Mouse (Mus musculus): Measurements from ENCODE around the gene Gapdhs. TPM values are rescaled to one million over a fixed set of nuclear protein-coding genes. Genes with fewer than 3 reads are reported as not detected.

The Gapdhs gene
- polyA plus RNA-seq, 1 experiment = not detected

DNA sequence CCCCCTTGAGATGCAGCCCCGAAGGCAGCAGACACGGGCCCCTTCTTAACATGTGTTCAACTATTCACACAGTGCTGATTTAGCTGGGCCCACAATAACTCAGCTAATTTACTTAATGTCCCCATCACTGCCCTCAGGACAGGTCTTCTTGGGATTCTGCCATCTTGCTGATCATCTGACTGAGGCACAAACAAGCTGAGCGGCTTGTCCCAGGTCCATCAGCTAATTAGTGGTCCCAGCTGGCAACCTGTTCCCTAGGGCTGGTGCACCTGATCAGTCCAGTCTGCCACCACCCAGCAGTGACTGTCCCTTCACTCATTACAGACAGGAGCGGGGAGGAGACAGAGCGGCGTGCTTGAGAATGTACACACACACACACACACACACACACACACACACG, 22.2 kb downstream of the Gapdhs start:
- no peaks in the 10 kb centered on the region for H3K36me3 ChIP-seq (ENCODE audit: control insufficient read depth, insufficient read depth)
- TF ChIP-seq MAX (IDR thresholded peaks at IDR 0.05) = no peak
- no peak for TF ChIP-seq CTCF (IDR thresholded peaks at IDR 0.05; ENCODE audit: control insufficient read depth, insufficient read depth, insufficient read length)
- TF ChIP-seq FOSL1 (IDR thresholded peaks at IDR 0.05; ENCODE audit: insufficient read depth, low read length, poor library complexity, severe bottlenecking) = no peak
- no peak for TF ChIP-seq USF1 (IDR thresholded peaks at IDR 0.05; ENCODE audit: low read depth)
- no peak for TF ChIP-seq MYOD1 (IDR thresholded peaks at IDR 0.05; ENCODE audit: control insufficient read depth, insufficient read length, low read depth)
- no peak for TF ChIP-seq CEBPB (IDR thresholded peaks at IDR 0.05; ENCODE audit: low read depth)
- TF ChIP-seq MYOG (IDR thresholded peaks at IDR 0.05; ENCODE audit: control insufficient read depth, extremely low read depth, insufficient read length) = no peak
- H3ac ChIP-seq (ENCODE audit: control insufficient read depth, insufficient read length, low read depth) = no peak overlapping the region
- H3K79me3 ChIP-seq (ENCODE audit: low read depth) = no peaks in the 10 kb centered on the region
- no peak overlapping the region for H3K4me3 ChIP-seq (ENCODE audit: insufficient read depth, poor library complexity, severe bottlenecking)
- H3K79me2 ChIP-seq (ENCODE audit: control insufficient read depth, insufficient read depth) = no peaks in the 10 kb centered on the region
- H3K27me3 ChIP-seq (ENCODE audit: control insufficient read depth, insufficient read depth, insufficient read length) = peaks cover 49% of the 10 kb centered on the region

DNA sequence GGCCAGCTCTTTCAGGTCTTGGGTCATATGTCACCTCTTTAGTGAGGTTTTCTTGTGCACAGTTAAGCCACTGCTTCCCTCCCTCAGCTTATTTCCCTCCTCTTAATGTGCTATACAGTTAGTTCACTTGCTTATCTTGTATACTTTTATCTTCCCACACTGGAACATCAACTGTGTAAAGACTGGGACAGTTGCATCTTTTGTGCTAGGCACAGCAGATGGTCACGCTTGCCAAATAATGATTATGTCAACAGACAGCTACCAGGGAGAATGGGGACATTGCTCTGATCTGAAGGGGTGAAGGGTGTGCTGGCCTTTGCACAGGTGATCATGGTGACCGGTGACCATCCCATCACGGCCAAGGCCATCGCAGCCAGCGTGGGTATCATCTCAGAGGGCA, 23.8 kb downstream of the Gapdhs start:
- no peak overlapping the region for H3ac ChIP-seq (ENCODE audit: control insufficient read depth, insufficient read length, low read depth)
- H3K79me2 ChIP-seq (ENCODE audit: control insufficient read depth, insufficient read depth) = no peaks in the 10 kb centered on the region
- no peaks in the 10 kb centered on the region for H3K36me3 ChIP-seq (ENCODE audit: control insufficient read depth, insufficient read depth)
- TF ChIP-seq USF1 (IDR thresholded peaks at IDR 0.05; ENCODE audit: low read depth) (no peak), CEBPB (IDR thresholded peaks at IDR 0.05; ENCODE audit: low read depth) (no peak), MYOG (IDR thresholded peaks at IDR 0.05; ENCODE audit: control insufficient read depth, extremely low read depth, insufficient read length) (no peak), MYOD1 (IDR thresholded peaks at IDR 0.05; ENCODE audit: control insufficient read depth, insufficient read length, low read depth) (no peak), MAX (IDR thresholded peaks at IDR 0.05) (no peak), FOSL1 (IDR thresholded peaks at IDR 0.05; ENCODE audit: insufficient read depth, low read length, poor library complexity, severe bottlenecking) (no peak), CTCF (IDR thresholded peaks at IDR 0.05; ENCODE audit: control insufficient read depth, insufficient read depth, insufficient read length) (no peak)
- H3K27me3 ChIP-seq (ENCODE audit: control insufficient read depth, insufficient read depth, insufficient read length) = peaks cover 62% of the 10 kb centered on the region
- H3K79me3 ChIP-seq (ENCODE audit: low read depth) = no peaks in the 10 kb centered on the region
- H3K4me3 ChIP-seq (ENCODE audit: insufficient read depth, poor library complexity, severe bottlenecking) = no peak overlapping the region

GRCm38 (mm10) chr7:30717716-30718046, 25.8 kb downstream of the Gapdhs start:
- Histone ChIP-seq H3ac (ENCODE audit: control insufficient read depth, insufficient read length, low read depth) (no peak overlapping the region), H3K79me2 (ENCODE audit: control insufficient read depth, insufficient read depth) (no peaks in the 10 kb centered on the region), H3K4me3 (ENCODE audit: insufficient read depth, poor library complexity, severe bottlenecking) (no peak overlapping the region), H3K79me3 (ENCODE audit: low read depth) (no peaks in the 10 kb centered on the region), H3K36me3 (ENCODE audit: control insufficient read depth, insufficient read depth) (no peaks in the 10 kb centered on the region), H3K27me3 (ENCODE audit: control insufficient read depth, insufficient read depth, insufficient read length) (peaks cover 76% of the 10 kb centered on the region)
- TF ChIP-seq MYOG (IDR thresholded peaks at IDR 0.05; ENCODE audit: control insufficient read depth, extremely low read depth, insufficient read length) (no peak), USF1 (IDR thresholded peaks at IDR 0.05; ENCODE audit: low read depth) (no peak), MYOD1 (IDR thresholded peaks at IDR 0.05; ENCODE audit: control insufficient read depth, insufficient read length, low read depth) (no peak), MAX (IDR thresholded peaks at IDR 0.05) (no peak), CTCF (IDR thresholded peaks at IDR 0.05; ENCODE audit: control insufficient read depth, insufficient read depth, insufficient read length) (no peak), CEBPB (IDR thresholded peaks at IDR 0.05; ENCODE audit: low read depth) (no peak), FOSL1 (IDR thresholded peaks at IDR 0.05; ENCODE audit: insufficient read depth, low read length, poor library complexity, severe bottlenecking) (no peak)

- no peaks in the 10 kb centered on the region for H3K79me2 ChIP-seq (ENCODE audit: control insufficient read depth, insufficient read depth)
- no peak overlapping the region for H3ac ChIP-seq (ENCODE audit: control insufficient read depth, insufficient read length, low read depth)
- H3K79me3 ChIP-seq (ENCODE audit: low read depth) = no peaks in the 10 kb centered on the region
- TF ChIP-seq FOSL1 (IDR thresholded peaks at IDR 0.05; ENCODE audit: insufficient read depth, low read length, poor library complexity, severe bottlenecking) (no peak), CTCF (IDR thresholded peaks at IDR 0.05; ENCODE audit: control insufficient read depth, insufficient read depth, insufficient read length) (no peak)
- H3K36me3 ChIP-seq (ENCODE audit: control insufficient read depth, insufficient read depth) = no peaks in the 10 kb centered on the region
- H3K27me3 ChIP-seq (ENCODE audit: control insufficient read depth, insufficient read depth, insufficient read length) = peaks cover 72% of the 10 kb centered on the region
- no peak overlapping the region for H3K4me3 ChIP-seq (ENCODE audit: insufficient read depth, poor library complexity, severe bottlenecking)
These were observed 26.3 kb downstream of the Gapdhs start for GRCm38 (mm10) chr7:30717006-30717715.

DNA sequence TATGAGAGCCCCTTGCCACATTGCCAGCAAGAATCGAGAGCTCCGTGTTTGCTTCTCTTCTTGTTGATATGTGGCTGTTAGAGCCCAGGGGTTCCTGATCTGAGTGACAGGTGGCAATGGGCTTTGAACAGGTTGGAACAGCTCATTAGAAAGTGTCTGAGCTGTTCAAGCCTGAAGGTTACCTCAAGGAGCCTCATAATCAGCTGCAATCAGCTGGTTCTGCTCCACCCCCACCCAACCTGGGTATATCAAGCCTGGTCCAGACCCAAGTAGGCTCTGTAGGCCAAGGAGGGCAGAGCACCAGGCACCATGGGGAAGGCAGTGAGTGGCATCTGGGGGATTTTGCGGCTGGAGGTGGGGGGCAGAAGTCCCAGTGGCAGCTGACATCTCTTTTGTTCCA, 31.5 kb downstream of the Gapdhs start, which contains the start of gene Atp4a:
Gene Atp4a, plus strand, starts transcription at position 268 of the 400 bp plus-strand sequence.
- H3ac ChIP-seq (ENCODE audit: control insufficient read depth, insufficient read length, low read depth) = no peak within 1 kb of the TSS
- H3K27me3 ChIP-seq (ENCODE audit: control insufficient read depth, insufficient read depth, insufficient read length) = peaks cover 58% of the 10 kb centered on the region
- no peaks in the 10 kb centered on the region for H3K79me3 ChIP-seq (ENCODE audit: low read depth)
- H3K36me3 ChIP-seq (ENCODE audit: control insufficient read depth, insufficient read depth) = no peaks in the 10 kb centered on the region
- no peak for TF ChIP-seq MYOD1 (IDR thresholded peaks at IDR 0.05; ENCODE audit: control insufficient read depth, insufficient read length, low read depth)
- no peak for TF ChIP-seq FOSL1 (IDR thresholded peaks at IDR 0.05; ENCODE audit: insufficient read depth, low read length, poor library complexity, severe bottlenecking)
- TF ChIP-seq MYOG (IDR thresholded peaks at IDR 0.05; ENCODE audit: control insufficient read depth, extremely low read depth, insufficient read length) = no peak
- no peak for TF ChIP-seq CTCF (IDR thresholded peaks at IDR 0.05; ENCODE audit: control insufficient read depth, insufficient read depth, insufficient read length)
- TF ChIP-seq CEBPB (IDR thresholded peaks at IDR 0.05; ENCODE audit: low read depth) = no peak
- no peak for TF ChIP-seq MAX (IDR thresholded peaks at IDR 0.05)
- no peak for TF ChIP-seq USF1 (IDR thresholded peaks at IDR 0.05; ENCODE audit: low read depth)
- H3K4me3 ChIP-seq (ENCODE audit: insufficient read depth, poor library complexity, severe bottlenecking) = no peak within 1 kb of the TSS
- no peaks in the 10 kb centered on the region for H3K79me2 ChIP-seq (ENCODE audit: control insufficient read depth, insufficient read depth)

DNA sequence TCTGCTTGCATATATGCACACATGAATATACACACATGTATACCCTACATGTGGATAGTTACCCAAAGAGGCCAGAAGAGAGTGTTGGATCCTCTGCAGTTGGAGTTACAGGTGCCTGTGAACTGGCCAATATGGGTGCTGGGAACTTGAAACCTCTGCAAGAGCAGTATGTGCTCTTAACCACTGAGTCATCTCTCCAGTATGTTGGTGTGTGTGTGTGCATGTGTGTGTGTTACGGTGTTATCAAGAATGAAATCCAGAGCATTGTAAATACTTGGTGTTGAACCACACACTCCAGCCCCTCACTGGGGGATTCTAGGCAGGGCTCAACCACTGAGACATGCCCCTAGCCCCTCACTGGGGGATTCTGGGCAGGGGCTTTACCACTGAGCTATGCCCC, 36.0 kb downstream of the Gapdhs start:
- Histone ChIP-seq H3K36me3 (ENCODE audit: control insufficient read depth, insufficient read depth) (no peaks in the 10 kb centered on the region), H3ac (ENCODE audit: control insufficient read depth, insufficient read length, low read depth) (no peak overlapping the region), H3K27me3 (ENCODE audit: control insufficient read depth, insufficient read depth, insufficient read length) (peaks cover 25% of the 10 kb centered on the region), H3K4me3 (ENCODE audit: insufficient read depth, poor library complexity, severe bottlenecking) (no peak overlapping the region), H3K79me3 (ENCODE audit: low read depth) (no peaks in the 10 kb centered on the region), H3K79me2 (ENCODE audit: control insufficient read depth, insufficient read depth) (no peaks in the 10 kb centered on the region)
- TF ChIP-seq USF1 (IDR thresholded peaks at IDR 0.05; ENCODE audit: low read depth) (no peak), MAX (IDR thresholded peaks at IDR 0.05) (no peak), CTCF (IDR thresholded peaks at IDR 0.05; ENCODE audit: control insufficient read depth, insufficient read depth, insufficient read length) (no peak), FOSL1 (IDR thresholded peaks at IDR 0.05; ENCODE audit: insufficient read depth, low read length, poor library complexity, severe bottlenecking) (no peak), MYOD1 (IDR thresholded peaks at IDR 0.05; ENCODE audit: control insufficient read depth, insufficient read length, low read depth) (no peak), MYOG (IDR thresholded peaks at IDR 0.05; ENCODE audit: control insufficient read depth, extremely low read depth, insufficient read length) (no peak)
